Mouse (Mus musculus): ENCODE results near the gene Ncoa4.
"Not testable (repeated sequence)": the region's sequence is repeated elsewhere in the genome, so short reads cannot be mapped to it uniquely, and the experiment has no call there.

The Ncoa4 gene

GRCm38 (mm10) chr14:32159690-32160246 lies at the start of gene Ncoa4:
Gene Ncoa4 (plus strand): TSS chr14:32159865.
- ATAC-seq (ENCODE audit: insufficient number of reproducible peaks, low FRiP score, low TSS enrichment), result peak; percentile 97

GRCm38 (mm10) chr14:32112124-32112523 lies 47.5 kb upstream of the Ncoa4 start:
- ATAC-seq (ENCODE audit: insufficient number of reproducible peaks, low FRiP score, low TSS enrichment), result not testable (repeated sequence)

GRCm38 (mm10) chr14:32120940-32121919 lies 38.4 kb upstream of the Ncoa4 start:
- no peak for ATAC-seq (ENCODE audit: insufficient number of reproducible peaks, low FRiP score, low TSS enrichment)

- ATAC-seq (ENCODE audit: insufficient number of reproducible peaks, low FRiP score, low TSS enrichment), result no peak
These were observed 37.7 kb upstream of the Ncoa4 start for GRCm38 (mm10) chr14:32121920-32122315.

GRCm38 (mm10) chr14:32124261-32124660 lies 35.4 kb upstream of the Ncoa4 start:
- ATAC-seq (ENCODE audit: insufficient number of reproducible peaks, low FRiP score, low TSS enrichment), result no peak

GRCm38 (mm10) chr14:32125256-32125655 lies 34.4 kb upstream of the Ncoa4 start:
- not testable (repeated sequence) for ATAC-seq (ENCODE audit: insufficient number of reproducible peaks, low FRiP score, low TSS enrichment)

- no peak for ATAC-seq (ENCODE audit: insufficient number of reproducible peaks, low FRiP score, low TSS enrichment)
These were observed 31.3 kb upstream of the Ncoa4 start for GRCm38 (mm10) chr14:32128409-32128808.

- no peak for ATAC-seq (ENCODE audit: insufficient number of reproducible peaks, low FRiP score, low TSS enrichment)
These were observed 27.8 kb upstream of the Ncoa4 start for GRCm38 (mm10) chr14:32131836-32132235.

GRCm38 (mm10) chr14:32134293-32134692 lies 25.4 kb upstream of the Ncoa4 start:
- ATAC-seq (ENCODE audit: insufficient number of reproducible peaks, low FRiP score, low TSS enrichment), result no peak

- ATAC-seq (ENCODE audit: insufficient number of reproducible peaks, low FRiP score, low TSS enrichment), result not testable (repeated sequence)
These were observed 23.2 kb upstream of the Ncoa4 start for GRCm38 (mm10) chr14:32136467-32136866.

- ATAC-seq (ENCODE audit: insufficient number of reproducible peaks, low FRiP score, low TSS enrichment), result no peak
These were observed 19.2 kb upstream of the Ncoa4 start for GRCm38 (mm10) chr14:32140359-32140965.

GRCm38 (mm10) chr14:32141723-32142122 lies 17.9 kb upstream of the Ncoa4 start, which contains the start of gene Msmb:
Gene Msmb (plus strand): TSS chr14:32142023.
- no peak for ATAC-seq (ENCODE audit: insufficient number of reproducible peaks, low FRiP score, low TSS enrichment)

- ATAC-seq (ENCODE audit: insufficient number of reproducible peaks, low FRiP score, low TSS enrichment), result no peak
These were observed 14.9 kb upstream of the Ncoa4 start for GRCm38 (mm10) chr14:32144734-32145133.

- ATAC-seq (ENCODE audit: insufficient number of reproducible peaks, low FRiP score, low TSS enrichment), result no peak
These were observed 14.3 kb upstream of the Ncoa4 start for GRCm38 (mm10) chr14:32145401-32145800.

- ATAC-seq (ENCODE audit: insufficient number of reproducible peaks, low FRiP score, low TSS enrichment), result no peak
These were observed 13.7 kb upstream of the Ncoa4 start for GRCm38 (mm10) chr14:32145809-32146511.

- ATAC-seq (ENCODE audit: insufficient number of reproducible peaks, low FRiP score, low TSS enrichment), result no peak
These were observed 13.1 kb upstream of the Ncoa4 start for GRCm38 (mm10) chr14:32146578-32146977.

- no peak for ATAC-seq (ENCODE audit: insufficient number of reproducible peaks, low FRiP score, low TSS enrichment)
These were observed 8.8 kb upstream of the Ncoa4 start for GRCm38 (mm10) chr14:32150872-32151271.

- no peak for ATAC-seq (ENCODE audit: insufficient number of reproducible peaks, low FRiP score, low TSS enrichment)
These were observed 7.3 kb upstream of the Ncoa4 start for GRCm38 (mm10) chr14:32152243-32152965.

- no peak for ATAC-seq (ENCODE audit: insufficient number of reproducible peaks, low FRiP score, low TSS enrichment)
These were observed 6.5 kb upstream of the Ncoa4 start for GRCm38 (mm10) chr14:32153156-32153555.

GRCm38 (mm10) chr14:32154758-32155157 lies 4.9 kb upstream of the Ncoa4 start:
- ATAC-seq (ENCODE audit: insufficient number of reproducible peaks, low FRiP score, low TSS enrichment), result no peak
